Mouse (Mus musculus): ENCODE data around the gene Slc23a3. TPM values are rescaled to one million over a fixed set of nuclear protein-coding genes. Genes with fewer than 3 reads are reported as not detected.

Gene Slc23a3
- total RNA-seq, 1 experiment from 2014 or later = not detected

DNA sequence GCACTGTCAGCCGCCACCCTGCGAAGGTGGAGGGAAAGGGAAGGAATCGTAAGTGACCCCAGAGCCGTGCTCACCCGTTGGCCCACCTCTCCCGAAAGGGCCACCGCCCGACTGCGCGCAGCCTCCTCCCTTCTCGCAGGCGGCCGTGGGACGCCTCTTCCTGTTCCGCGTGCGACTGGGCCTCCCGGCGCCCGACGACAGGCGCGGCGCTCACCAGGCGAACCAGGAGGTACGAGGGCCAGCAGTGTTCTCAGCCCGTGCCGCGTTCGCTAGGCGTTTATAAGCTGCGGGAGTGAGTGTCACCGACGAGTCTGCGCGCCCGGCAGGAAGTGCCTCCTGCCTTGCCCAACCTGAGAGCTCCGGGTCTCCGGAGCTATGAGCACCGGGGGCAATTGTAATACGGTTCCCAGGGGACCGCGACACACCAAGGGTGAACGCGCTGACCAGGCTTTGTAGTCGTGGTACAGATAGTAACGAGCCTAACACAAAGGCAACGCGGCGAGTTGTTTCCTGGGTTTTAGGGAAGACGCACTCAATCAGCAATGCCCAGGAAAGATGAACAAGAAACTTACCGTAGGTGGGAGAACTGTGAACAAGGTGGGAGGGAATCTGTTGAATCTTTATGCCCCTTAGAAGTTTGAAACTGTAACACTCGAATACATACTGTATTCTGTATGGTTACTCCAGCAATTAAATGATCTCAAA, 7.9 kb upstream of the Slc23a3 start:
- peak; percentile 39 for ATAC-seq (replicated peaks; ENCODE audit: insufficient number of reproducible peaks, low FRiP score, low TSS enrichment, poor library complexity, severe bottlenecking)

DNA sequence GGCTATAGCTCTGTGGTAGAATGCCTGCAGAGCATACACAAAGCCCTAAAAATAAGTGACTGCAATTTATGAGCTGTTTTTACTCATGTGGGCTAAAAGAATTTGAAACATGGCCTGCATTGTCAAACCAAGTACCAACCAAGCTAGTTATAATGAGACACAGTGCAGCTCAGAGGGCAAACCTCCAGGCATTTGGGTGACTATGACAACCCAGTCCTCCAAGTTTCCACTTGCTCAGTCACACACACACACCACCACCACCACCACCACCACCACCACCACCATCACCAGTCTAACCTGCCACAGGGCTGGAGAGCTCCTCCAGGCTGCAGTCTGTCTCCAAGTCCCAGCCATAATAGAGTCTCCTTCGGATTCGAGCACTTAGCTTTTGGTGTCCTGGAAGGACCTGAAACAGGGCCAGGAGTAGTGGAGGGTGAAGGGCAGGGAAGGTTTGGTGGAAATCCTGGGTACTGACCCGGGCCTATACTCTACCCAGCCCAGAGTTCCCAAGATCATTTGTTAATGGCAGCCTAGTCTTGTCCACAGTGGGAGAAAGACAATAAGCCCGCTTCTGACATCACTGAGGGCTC, 7.0 kb upstream of the Slc23a3 start:
- no peak for ATAC-seq (replicated peaks; ENCODE audit: insufficient number of reproducible peaks, low FRiP score, low TSS enrichment, poor library complexity, severe bottlenecking)

DNA sequence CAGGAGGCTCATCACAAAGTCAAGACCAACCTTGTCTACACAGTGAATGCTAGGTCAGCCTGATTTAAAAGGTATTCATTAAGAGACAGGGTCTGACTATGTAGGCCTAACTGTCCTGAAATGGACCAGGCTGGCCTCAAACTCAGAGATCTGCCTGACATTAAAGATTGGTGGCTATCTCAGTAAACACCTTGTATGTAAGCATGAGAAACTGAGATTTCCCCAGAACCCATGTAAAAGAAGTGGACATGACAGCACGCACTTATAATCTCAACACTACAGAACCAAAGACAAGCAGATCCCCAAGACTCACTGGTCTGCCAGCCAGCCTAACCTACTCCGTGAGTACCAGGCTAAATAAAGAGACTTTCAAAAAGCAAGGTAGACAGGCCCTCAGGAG, 4.8 kb upstream of the Slc23a3 start:
- no peak for ATAC-seq (replicated peaks; ENCODE audit: insufficient number of reproducible peaks, low FRiP score, low TSS enrichment, poor library complexity, severe bottlenecking)

DNA sequence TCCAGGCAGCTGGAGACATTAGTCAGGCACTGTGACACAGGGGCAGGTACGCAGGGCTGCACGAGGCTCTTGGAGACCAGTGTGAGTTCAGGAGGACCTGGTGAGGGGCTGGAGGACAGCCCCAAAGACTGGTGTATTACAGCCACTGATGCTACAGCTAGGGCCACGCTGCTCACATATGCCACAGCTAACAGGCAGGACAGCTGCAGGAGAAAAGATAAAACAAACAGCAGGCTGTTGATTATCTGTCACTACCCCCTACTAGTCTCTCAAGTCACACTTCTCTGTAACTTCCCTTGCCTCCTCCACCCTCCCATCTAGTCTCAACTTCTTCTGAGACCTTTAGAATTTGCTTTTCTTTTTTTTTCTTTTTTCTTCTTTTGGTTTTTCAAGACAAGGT, 3.0 kb upstream of the Slc23a3 start:
- ATAC-seq (replicated peaks; ENCODE audit: insufficient number of reproducible peaks, low FRiP score, low TSS enrichment, poor library complexity, severe bottlenecking) = no peak

DNA sequence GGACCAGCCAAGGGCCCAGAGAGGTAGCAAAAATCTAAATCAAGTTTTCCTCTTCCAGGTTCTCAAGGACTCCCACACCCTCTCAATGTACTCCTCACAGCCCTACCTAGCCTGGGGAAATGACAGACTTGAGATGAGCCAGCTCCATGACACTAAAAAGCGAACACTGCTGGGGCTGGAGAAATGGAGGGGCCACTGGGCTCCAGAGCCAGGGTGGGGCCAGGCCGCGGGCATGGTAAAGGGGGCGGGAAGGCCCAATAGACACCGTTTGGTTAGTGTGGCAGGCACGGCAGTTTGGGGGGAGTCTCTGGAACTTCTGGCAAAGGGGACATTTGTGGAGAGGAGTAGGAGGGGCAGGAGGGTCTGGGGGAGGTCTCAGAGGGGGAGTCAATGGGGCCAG, 2.6 kb upstream of the Slc23a3 start:
- no peak for ATAC-seq (replicated peaks; ENCODE audit: insufficient number of reproducible peaks, low FRiP score, low TSS enrichment, poor library complexity, severe bottlenecking)

DNA sequence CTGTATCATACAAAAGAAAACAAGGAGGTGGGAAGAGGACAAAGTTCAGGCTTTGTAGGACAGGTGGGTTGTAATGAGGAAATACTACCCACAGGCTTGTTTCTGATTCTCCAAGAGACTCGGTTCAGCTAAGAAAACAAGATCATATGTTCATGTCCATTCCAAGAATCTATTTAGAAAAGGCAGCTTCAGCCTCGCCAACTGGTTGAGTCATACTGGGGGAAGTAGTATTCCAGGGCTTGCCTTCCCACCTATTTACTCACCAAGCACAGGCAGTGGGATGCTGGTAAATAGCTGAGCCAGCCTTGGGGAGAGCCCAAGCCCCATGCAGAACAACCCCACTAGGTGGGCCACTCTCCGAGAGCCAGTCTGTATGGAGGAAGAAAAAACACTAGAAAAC, 5.0 kb downstream of the Slc23a3 start:
- ATAC-seq (replicated peaks; ENCODE audit: insufficient number of reproducible peaks, low FRiP score, low TSS enrichment, poor library complexity, severe bottlenecking) = no peak

DNA sequence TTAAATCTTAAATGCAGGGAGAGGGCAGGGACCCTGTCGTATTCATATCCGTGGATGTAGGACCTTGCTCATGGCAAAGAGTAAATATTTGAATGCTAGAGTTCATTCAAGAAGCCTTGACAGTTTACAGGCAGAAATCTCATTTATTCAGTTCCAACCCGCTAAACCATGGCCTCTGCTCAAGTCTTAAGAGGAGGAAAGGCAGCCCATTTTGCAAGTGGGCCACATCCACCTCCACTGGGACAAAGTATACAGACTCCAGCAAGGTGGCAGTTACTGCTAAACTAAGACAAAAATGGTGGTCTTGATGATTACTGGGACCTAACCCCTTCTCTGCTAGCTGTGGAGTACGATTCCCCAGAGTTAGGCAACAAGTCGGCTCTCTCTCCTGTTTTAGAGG, 8.3 kb downstream of the Slc23a3 start:
- ATAC-seq (replicated peaks; ENCODE audit: insufficient number of reproducible peaks, low FRiP score, low TSS enrichment, poor library complexity, severe bottlenecking) = no peak

DNA sequence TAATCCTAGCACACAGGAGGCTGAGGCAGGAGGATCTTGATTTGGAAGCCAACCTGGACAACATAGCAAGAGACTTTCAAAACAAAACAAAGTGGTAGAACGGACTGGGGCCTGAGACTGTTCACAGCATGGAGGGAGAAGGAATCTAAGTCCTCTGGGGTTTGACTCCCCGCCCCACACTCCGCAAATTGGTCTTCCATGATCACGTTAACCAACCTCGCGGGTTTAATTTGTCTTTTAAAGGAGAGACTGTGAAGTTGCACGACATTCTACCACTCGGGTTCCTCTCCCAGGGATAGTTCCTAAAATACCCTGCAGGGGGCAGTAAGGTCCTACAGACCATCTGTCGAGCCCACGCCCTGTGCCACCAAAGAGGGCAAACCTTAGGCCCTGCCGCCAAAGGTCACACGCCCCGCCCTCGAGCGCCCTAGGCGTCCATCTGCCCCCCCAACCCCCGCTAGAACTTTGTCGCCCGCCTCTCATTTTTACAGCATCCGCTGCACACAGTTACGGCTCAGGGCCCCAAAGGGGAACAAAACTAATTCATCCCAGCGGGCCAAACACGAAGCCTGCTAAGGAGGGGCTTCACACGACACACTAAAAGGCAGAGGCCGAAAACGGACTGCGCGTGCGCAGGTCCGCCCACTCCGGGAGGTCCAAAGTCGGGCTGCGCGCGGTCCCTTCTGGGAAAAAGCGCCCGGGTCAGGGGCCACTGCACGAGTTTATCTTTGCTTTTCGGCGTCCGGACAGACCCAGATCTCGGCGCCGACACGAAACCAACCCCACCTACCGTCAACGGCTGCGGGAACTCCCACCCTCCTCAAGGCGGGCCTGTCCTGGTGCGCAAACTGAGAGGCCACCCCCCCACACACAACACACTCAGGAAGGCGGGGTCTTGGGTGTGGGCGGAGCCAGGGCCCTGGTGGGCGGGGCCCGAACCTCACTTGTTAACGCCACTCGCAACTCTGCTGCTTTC, 9.1 kb downstream of the Slc23a3 start, which contains the start of gene Nhej1:
Nhej1 (minus strand) TSS at position 855 of the 976 bp plus-strand sequence.
- ATAC-seq (replicated peaks; ENCODE audit: insufficient number of reproducible peaks, low FRiP score, low TSS enrichment, poor library complexity, severe bottlenecking) = peak; percentile 89

DNA sequence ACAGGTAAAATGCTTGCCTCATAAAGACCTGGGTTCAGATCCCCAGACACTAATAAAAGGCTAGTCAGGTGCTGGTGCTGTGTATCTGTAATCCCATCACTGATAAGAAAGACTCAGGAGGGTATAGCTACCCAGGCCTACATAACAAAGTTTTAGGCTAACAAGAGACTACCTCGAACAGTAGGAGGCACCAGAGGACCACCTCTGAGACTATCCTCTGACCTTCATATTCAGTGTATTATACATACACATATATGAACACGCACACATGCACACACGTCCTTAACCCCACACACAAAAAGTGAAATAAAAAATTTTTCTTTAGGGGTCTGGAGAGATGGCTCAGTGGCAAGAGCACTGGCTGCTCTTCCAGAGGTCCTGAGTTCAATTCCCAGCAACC, 11.5 kb downstream of the Slc23a3 start:
- no peak for ATAC-seq (replicated peaks; ENCODE audit: insufficient number of reproducible peaks, low FRiP score, low TSS enrichment, poor library complexity, severe bottlenecking)

Other genes with a start within 250 kb of the Slc23a3 start
- gene Fev, start 248.5 kb downstream of the Slc23a3 start, total RNA-seq (2017) = not detected in 3 replicates
- not detected in 3 replicates for gene Cryba2, start 240.7 kb downstream of the Slc23a3 start, total RNA-seq (2017)
- not detected in 3 replicates for gene Cfap65, start 198.3 kb downstream of the Slc23a3 start, total RNA-seq (2017)
- gene Ihh, start 182.2 kb downstream of the Slc23a3 start, total RNA-seq (2017) = not detected in 3 replicates
- 4.9 to 13.4 TPM (median 7.4 TPM) in 3 replicates for gene Nhej1, start 8.7 kb downstream of the Slc23a3 start, total RNA-seq (2017)
- gene Cnppd1, start 8.8 kb upstream of the Slc23a3 start, total RNA-seq (2017) = 82.6 to 107 TPM (median 99.6 TPM) in 3 replicates
- gene Retreg2, start 8.9 kb upstream of the Slc23a3 start, total RNA-seq (2017) = 24.7 to 70.3 TPM (median 47.7 TPM) in 3 replicates
- 40.9 to 48.3 TPM (median 44.9 TPM) in 3 replicates for gene Zfand2b, start 34.8 kb upstream of the Slc23a3 start, total RNA-seq (2017)
- 0.96 to 3.0 TPM (median 1.8 TPM) in 3 replicates for gene Abcb6, start 46.5 kb upstream of the Slc23a3 start, total RNA-seq (2017)
- gene Ankzf1, start 58.3 kb upstream of the Slc23a3 start, total RNA-seq (2017) = 23.7 to 43.4 TPM (median 31.6 TPM) in 3 replicates
- 14.6 to 21.0 TPM (median 20.4 TPM) in 3 replicates for gene Atg9a, start 58.3 kb upstream of the Slc23a3 start, total RNA-seq (2017)
- gene Glb1l, start 76.9 kb upstream of the Slc23a3 start, total RNA-seq (2017) = 9.2 to 12.8 TPM (median 9.2 TPM) in 3 replicates
- 35.5 to 62.5 TPM (median 42.0 TPM) in 3 replicates for gene Stk16, start 76.9 kb upstream of the Slc23a3 start, total RNA-seq (2017)
- gene Tuba4a, start 86.0 kb upstream of the Slc23a3 start, total RNA-seq (2017) = 55.7 to 63.9 TPM (median 58.5 TPM) in 3 replicates
- not detected in 3 replicates for gene A630095N17Rik, start 98.2 kb upstream of the Slc23a3 start, total RNA-seq (2017)
- gene Dnajb2, start 102.5 kb upstream of the Slc23a3 start, total RNA-seq (2017) = 22.6 to 64.3 TPM (median 30.7 TPM) in 3 replicates
- gene Ptprn, start 130.6 kb upstream of the Slc23a3 start, total RNA-seq (2017) = not detected in 3 replicates
- gene Resp18, start 144.5 kb upstream of the Slc23a3 start, total RNA-seq (2017) = not detected in 3 replicates
- gene Dnpep, start 184.1 kb upstream of the Slc23a3 start, total RNA-seq (2017) = 24.0 to 37.3 TPM (median 32.1 TPM) in 3 replicates
- gene Des, start 226.4 kb upstream of the Slc23a3 start, total RNA-seq (2017) = not detected in 3 replicates
- gene Speg, start 241.4 kb upstream of the Slc23a3 start, total RNA-seq (2017) = 0.49 TPM in 1 of 3 replicates, not detected in the others

Data from monocyte, adult 5-6 weeks (primary cell).